Mouse (Mus musculus) neutrophil, adult 5-6 weeks (primary cell): ENCODE data around the gene Insl3. TPM values are rescaled to one million over a fixed set of nuclear protein-coding genes. Genes with fewer than 3 reads are reported as not detected.
A peak's percentile ranks its signal among the peaks of the same experiment; 100 is the strongest.
"Not testable (repeated sequence)": the region's sequence is repeated elsewhere in the genome, so short reads cannot be mapped to it uniquely, and the experiment has no call there.

Source experiments
- ATAC-seq: fragments of 151-379, 151-347 bp; 2 replicates; pipeline ENCODE4 v1.8.0; 2017; ENCODE audit warnings: mild to moderate bottlenecking, moderate TSS enrichment; ENCODE audit not compliant: insufficient number of reproducible peaks, poor library complexity, low FRiP score, severe bottlenecking; ENCODE audit errors: extremely low read depth
- total RNA-seq: library from RNA; stranded (forward); fragments of 200-1000 nt; gene quantifications from 2 replicates; pipeline ENCODE4 v1.2.3, GENCODE M21; 2017

The Insl3 gene
- total RNA-seq, 1 experiment from 2014 or later = 10.0 TPM

GRCm38 (mm10) chr8:71731652-71732230 lies 42.7 kb downstream of the Insl3 start:
- peak; percentile 66; the same call in 1 of the 2 replicates for ATAC-seq

- ATAC-seq = not testable (repeated sequence)
These were observed 49.3 kb downstream of the Insl3 start for GRCm38 (mm10) chr8:71738316-71738715.

Other genes starting within 250 kb of the Insl3 start
- gene Abhd8, start 225.6 kb upstream of the Insl3 start, total RNA-seq = 7.8 and 11.0 TPM in 2 replicates
- 18.0 and 19.5 TPM in 2 replicates for gene Mrpl34, start 224.3 kb upstream of the Insl3 start, total RNA-seq
- 29.2 and 34.6 TPM in 2 replicates for gene Dda1, start 220.0 kb upstream of the Insl3 start, total RNA-seq
- gene Ano8, start 203.3 kb upstream of the Insl3 start, total RNA-seq = 6.1 and 8.5 TPM in 2 replicates
- gene Gtpbp3, start 201.1 kb upstream of the Insl3 start, total RNA-seq = 15.2 and 19.7 TPM in 2 replicates
- gene Plvap, start 177.5 kb upstream of the Insl3 start, total RNA-seq = not detected in 2 replicates
- not detected in 2 replicates for gene Ccdc194, start 163.5 kb upstream of the Insl3 start, total RNA-seq
- 7.6 and 18.4 TPM in 2 replicates for gene Bst2, start 151.8 kb upstream of the Insl3 start, total RNA-seq
- 35.4 and 39.8 TPM in 2 replicates for gene Mvb12a, start 146.3 kb upstream of the Insl3 start, total RNA-seq
- 0.25 and 0.58 TPM in 2 replicates for gene Tmem221, start 130.3 kb upstream of the Insl3 start, total RNA-seq
- not detected in 2 replicates for gene Nxnl1, start 122.6 kb upstream of the Insl3 start, total RNA-seq
- gene Slc27a1, start 120.3 kb upstream of the Insl3 start, total RNA-seq = 3.4 and 5.7 TPM in 2 replicates
- gene Pgls, start 97.0 kb upstream of the Insl3 start, total RNA-seq = 45.6 and 55.1 TPM in 2 replicates
- gene Fam129c, start 91.6 kb upstream of the Insl3 start, total RNA-seq = 94.7 and 127 TPM in 2 replicates
- 92.2 and 92.5 TPM in 2 replicates for gene Colgalt1, start 78.2 kb upstream of the Insl3 start, total RNA-seq
- gene Unc13a, start 17.5 kb upstream of the Insl3 start, total RNA-seq = 0.12 TPM in 2 replicates
- 19.0 and 25.7 TPM in 2 replicates for gene Jak3, start 12.9 kb upstream of the Insl3 start, total RNA-seq
- 0.58 and 0.86 TPM in 2 replicates for gene B3gnt3, start 12.6 kb downstream of the Insl3 start, total RNA-seq
- gene Fcho1, start 36.5 kb downstream of the Insl3 start, total RNA-seq = 78.8 and 80.4 TPM in 2 replicates
- 12.4 and 14.2 TPM in 2 replicates for gene Zfp709, start 192.8 kb downstream of the Insl3 start, total RNA-seq
- gene Zfp882, start 219.4 kb downstream of the Insl3 start, total RNA-seq = 13.2 and 18.3 TPM in 2 replicates
- 22.5 and 25.1 TPM in 2 replicates for gene Zfp617, start 219.4 kb downstream of the Insl3 start, total RNA-seq